Mouse (Mus musculus) lung, postnatal 0 days (tissue): ENCODE results near the gene Cdkl3. TPM values are rescaled to one million over a fixed set of nuclear protein-coding genes. Genes with fewer than 3 reads are reported as not detected.
A peak's percentile ranks its signal among the peaks of the same experiment; 100 is the strongest.
"Not testable (repeated sequence)": the region's sequence is repeated elsewhere in the genome, so short reads cannot be mapped to it uniquely, and the experiment has no call there.

Source experiments
- ATAC-seq: fragments of 200-750 bp; cut with Nextera tagmentation; 2 replicates; pipeline ENCODE4 v1.8.0; 2017; ENCODE audit warnings: moderate library complexity
- DNase-seq: peaks from one replicate; pipeline ENCODE4 v3.0.0-alpha.2; 2016; ENCODE audit warnings: low spot score
- H3K27ac ChIP-seq: fragments of 300-500 bp; sonication (generic); 2 replicates; pipeline ENCODE4 v1.5.1; 2014; ENCODE audit warnings: antibody characterized with exemption, mild to moderate bottlenecking, low read length, mixed read lengths
- H3K27me3 ChIP-seq: fragments of 300-500 bp; sonication (generic); replicated peaks from 2 replicates; pipeline ENCODE4 v1.6.1; 2014; ENCODE audit warnings: low read length, mixed read lengths; ENCODE audit not compliant: insufficient read depth
- H3K36me3 ChIP-seq: fragments of 300-500 bp; sonication (generic); 2 replicates; pipeline ENCODE4 v1.6.1; 2014; ENCODE audit warnings: low read length, mixed read lengths; ENCODE audit not compliant: insufficient read depth
- H3K4me1 ChIP-seq: fragments of 300-500 bp; sonication (generic); 2 replicates; pipeline ENCODE4 v1.6.1; 2014; ENCODE audit warnings: antibody characterized with exemption, low read depth, low read length, mixed read lengths; ENCODE audit not compliant: insufficient read depth
- H3K4me2 ChIP-seq: fragments of 300-500 bp; sonication (generic); replicated peaks from 2 replicates; pipeline ENCODE4 v1.6.1; 2014; ENCODE audit warnings: low read depth, mild to moderate bottlenecking, low read length, moderate library complexity, mixed read lengths
- H3K4me3 ChIP-seq: fragments of 300-500 bp; sonication (generic); 2 replicates; pipeline ENCODE4 v1.5.1; 2014; ENCODE audit warnings: low read depth, low read length
- H3K9ac ChIP-seq: fragments of 300-500 bp; sonication (generic); replicated peaks from 2 replicates; pipeline ENCODE4 v1.6.1; 2014; ENCODE audit warnings: low read depth, mild to moderate bottlenecking
- H3K9me3 ChIP-seq: fragments of 300-500 bp; sonication (generic); 2 replicates; pipeline ENCODE4 v1.6.1; 2016; ENCODE audit warnings: low read length, mixed read lengths
- CTCF ChIP-seq: IDR thresholded peaks from 2 replicates; pipeline ENCODE4 v1.5.1; 2016; ENCODE audit warnings: antibody characterized with exemption, mild to moderate bottlenecking
- EP300 ChIP-seq: IDR thresholded peaks from 2 replicates; pipeline ENCODE4 v1.6.1; 2016; ENCODE audit warnings: antibody characterized with exemption, mild to moderate bottlenecking, control low read depth
- WGBS: fragments of 180-500 bp; shearing (Covaris S2); extraction: QIAGEN DNeasy Blood & Tissue Kit; methylation state at CpG from one replicate; pipeline ENCODE4 v1.1.7; 2014; 5-methylcytosine and 5-hydroxymethylcytosine counted together
- polyA plus RNA-seq: library from polyadenylated mRNA; unstranded; fragments of >200 nt; fragmentation: Nextera tagmentation; extraction: Ambion mirVana; gene quantifications from 2 replicates; pipeline ENCODE4 v1.2.1, GENCODE M21; 2015

Cdkl3 gene
- polyA plus RNA-seq, 1 experiment from 2014 or later = 6.1 TPM

- H3K9me3 ChIP-seq = no peaks in the 10 kb centered on the region
- TF ChIP-seq CTCF = no peak
- TF ChIP-seq EP300 = no peak
- H3K36me3 ChIP-seq = peaks cover 30% of the 10 kb centered on the region
- H3K27ac ChIP-seq = no peak overlapping the region
- ATAC-seq (no peak), DNase-seq (no peak)
- no peaks in the 10 kb centered on the region for H3K27me3 ChIP-seq
- H3K9ac ChIP-seq = no peak overlapping the region
- H3K4me3 ChIP-seq = no peak overlapping the region
- no peak overlapping the region for H3K4me2 ChIP-seq
- 91% methylated on average over 7 of the region's 7 CpGs for WGBS
- H3K4me1 ChIP-seq = no peaks in the 10 kb centered on the region
Observed at GRCm38 (mm10) chr11:52117156-52117555, 113.1 kb downstream of the Cdkl3 start.

GRCm38 (mm10) chr11:52120415-52120814 lies 116.4 kb downstream of the Cdkl3 start:
- H3K27me3 ChIP-seq, H3K27ac ChIP-seq, H3K4me1 ChIP-seq, H3K4me2 ChIP-seq, H3K9ac ChIP-seq, H3K4me3 ChIP-seq, ATAC-seq, DNase-seq, H3K9me3 ChIP-seq: not testable (repeated sequence)
- peaks cover 34% of the 10 kb centered on the region for H3K36me3 ChIP-seq
- TF ChIP-seq CTCF = peak; percentile 46

- H3K9ac ChIP-seq = no peak overlapping the region
- no peaks in the 10 kb centered on the region for H3K4me1 ChIP-seq
- H3K4me3 ChIP-seq = no peak overlapping the region
- H3K36me3 ChIP-seq = peaks cover 30% of the 10 kb centered on the region
- no peaks in the 10 kb centered on the region for H3K27me3 ChIP-seq
- 82% methylated on average over 6 of the region's 6 CpGs for WGBS
- H3K27ac ChIP-seq = no peak overlapping the region
- ATAC-seq (no peak), DNase-seq (no peak)
- TF ChIP-seq EP300 (no peak), CTCF (no peak)
- H3K9me3 ChIP-seq = no peaks in the 10 kb centered on the region
- H3K4me2 ChIP-seq = no peak overlapping the region
Observed at GRCm38 (mm10) chr11:52122045-52122444, 118.0 kb downstream of the Cdkl3 start.

- Histone ChIP-seq H3K9ac (no peak overlapping the region), H3K27ac (no peak overlapping the region), H3K4me2 (no peak overlapping the region), H3K9me3 (no peaks in the 10 kb centered on the region), H3K4me3 (no peak overlapping the region), H3K27me3 (no peaks in the 10 kb centered on the region), H3K4me1 (no peaks in the 10 kb centered on the region), H3K36me3 (peaks cover 13% of the 10 kb centered on the region; the same call in 1 of the 2 replicates)
- DNase-seq (no peak), ATAC-seq (no peak)
- 90% methylated on average over 4 of the region's 4 CpGs for WGBS
- TF ChIP-seq CTCF = no peak
- no peak for TF ChIP-seq EP300
Observed at GRCm38 (mm10) chr11:52124468-52124867, 120.4 kb downstream of the Cdkl3 start.

GRCm38 (mm10) chr11:52127169-52127568 lies 123.1 kb downstream of the Cdkl3 start:
- no peak overlapping the region for H3K4me3 ChIP-seq
- TF ChIP-seq CTCF (no peak), EP300 (no peak)
- no peaks in the 10 kb centered on the region for H3K27me3 ChIP-seq
- peaks cover 5% of the 10 kb centered on the region; the same call in 1 of the 2 replicates for H3K36me3 ChIP-seq
- no peak overlapping the region for H3K9ac ChIP-seq
- no peak overlapping the region for H3K27ac ChIP-seq
- no peak overlapping the region for H3K4me2 ChIP-seq
- DNase-seq (no peak), ATAC-seq (no peak)
- H3K9me3 ChIP-seq = no peaks in the 10 kb centered on the region
- WGBS = 59% methylated on average over 3 of the region's 3 CpGs
- no peaks in the 10 kb centered on the region for H3K4me1 ChIP-seq

GRCm38 (mm10) chr11:52127760-52128159 lies 123.7 kb downstream of the Cdkl3 start:
- ATAC-seq (no peak), DNase-seq (no peak)
- Histone ChIP-seq H3K9ac (no peak overlapping the region), H3K36me3 (no peaks in the 10 kb centered on the region; the same call in 1 of the 2 replicates), H3K27ac (no peak overlapping the region), H3K4me3 (no peak overlapping the region), H3K27me3 (no peaks in the 10 kb centered on the region), H3K4me1 (no peaks in the 10 kb centered on the region), H3K4me2 (no peak overlapping the region), H3K9me3 (no peaks in the 10 kb centered on the region)
- WGBS = 49% methylated on average over 5 of the region's 5 CpGs
- TF ChIP-seq CTCF (no peak), EP300 (no peak)
